Mouse (Mus musculus) urinary bladder, postnatal 25 days (tissue): ENCODE data around the gene Dnajc13.

Source experiments
- DNase-seq: peaks from one replicate; pipeline ENCODE4 v3.0.0; 2022; ENCODE audit warnings: low spot score

The Dnajc13 gene

GRCm38 (mm10) chr9:104254408-104255180 is 8.1 kb downstream of the Dnajc13 start:
- no peak for DNase-seq

GRCm38 (mm10) chr9:104252637-104253036 is 10.1 kb downstream of the Dnajc13 start:
- DNase-seq = no peak

DNA sequence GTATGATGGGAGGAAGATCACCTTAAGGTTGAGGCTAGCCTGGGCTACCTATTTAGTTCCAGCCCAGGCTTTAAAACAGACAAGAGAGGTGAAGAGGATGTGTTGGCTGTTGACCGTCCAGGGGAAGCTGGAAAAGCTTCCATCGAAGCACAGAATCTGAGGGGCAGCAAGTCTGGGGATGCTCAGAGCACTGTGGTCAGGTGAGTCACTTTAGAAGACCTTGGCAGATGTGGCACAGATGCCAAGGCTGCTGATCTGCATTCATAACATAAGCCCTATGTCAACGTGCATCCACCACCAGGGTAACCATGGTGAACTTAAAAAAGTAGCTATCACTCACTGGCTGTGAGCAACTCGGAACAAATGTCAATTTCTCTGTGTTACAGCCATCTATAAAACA is 11.0 kb downstream of the Dnajc13 start:
- no peak for DNase-seq

- no peak for DNase-seq
Measured at GRCm38 (mm10) chr9:104251111-104251510, 11.6 kb downstream of the Dnajc13 start.

DNA sequence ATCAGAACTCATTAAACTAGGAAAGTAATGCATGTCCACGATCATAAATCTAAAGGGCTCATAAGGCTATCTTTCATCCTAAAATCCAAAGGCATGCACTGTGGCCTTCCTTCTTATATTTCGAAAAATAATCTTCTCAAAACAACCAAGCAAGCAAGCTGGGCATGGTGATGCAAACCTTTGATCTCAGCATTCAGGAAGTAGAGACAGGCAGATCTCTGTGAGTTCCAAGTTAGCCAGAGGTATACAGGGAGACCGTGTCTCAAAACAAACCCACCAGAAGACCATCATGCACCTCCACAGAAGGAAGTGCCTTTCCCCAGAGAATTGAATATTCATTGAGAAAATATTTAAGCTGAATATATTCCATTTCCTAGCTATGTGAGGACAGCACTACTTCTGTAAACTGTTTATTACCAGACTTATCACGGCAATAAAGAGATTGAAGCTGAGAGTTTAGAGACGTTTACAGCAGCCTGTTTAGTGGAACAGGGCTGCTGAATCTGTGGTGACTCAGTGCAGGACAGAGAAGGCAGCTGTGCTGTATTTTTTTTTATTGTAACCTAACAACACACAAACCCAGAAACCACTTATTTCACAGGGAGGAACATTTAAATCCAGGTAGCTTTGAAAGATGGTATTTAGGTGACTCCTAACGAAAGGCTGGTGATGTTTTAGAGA is 15.3 kb downstream of the Dnajc13 start:
- no peak for DNase-seq

DNA sequence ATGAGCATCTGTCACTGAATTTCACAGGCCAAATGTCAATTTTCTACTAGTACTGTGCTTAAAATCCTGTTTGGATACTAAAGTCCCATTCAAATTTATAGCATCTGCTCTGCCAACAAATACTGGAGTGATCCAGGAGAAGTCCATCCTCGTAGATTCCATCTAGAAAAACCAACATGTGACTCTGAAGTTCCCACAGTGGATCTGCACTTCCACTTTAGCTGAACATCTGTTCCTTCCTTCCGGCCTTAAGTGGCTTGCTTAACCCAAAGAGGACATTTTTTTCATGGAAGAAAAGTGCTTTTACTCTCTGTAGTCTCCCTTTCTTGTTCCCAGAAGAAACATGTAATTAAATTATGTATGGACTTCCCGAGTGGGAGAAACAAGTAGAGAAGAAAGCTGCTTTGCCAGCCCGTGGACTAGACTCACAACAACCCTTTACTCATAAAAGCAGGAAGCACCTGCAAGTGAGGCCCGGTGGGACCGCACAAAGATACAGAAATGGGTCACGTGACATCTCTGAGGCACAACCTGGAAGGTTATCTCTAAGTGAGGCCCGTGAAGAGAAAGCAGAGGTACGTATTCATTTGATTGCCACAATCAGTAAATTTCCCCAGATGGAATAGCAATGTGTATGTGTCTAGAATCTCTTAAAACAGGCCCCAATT is 18.8 kb downstream of the Dnajc13 start:
- no peak for DNase-seq

DNA sequence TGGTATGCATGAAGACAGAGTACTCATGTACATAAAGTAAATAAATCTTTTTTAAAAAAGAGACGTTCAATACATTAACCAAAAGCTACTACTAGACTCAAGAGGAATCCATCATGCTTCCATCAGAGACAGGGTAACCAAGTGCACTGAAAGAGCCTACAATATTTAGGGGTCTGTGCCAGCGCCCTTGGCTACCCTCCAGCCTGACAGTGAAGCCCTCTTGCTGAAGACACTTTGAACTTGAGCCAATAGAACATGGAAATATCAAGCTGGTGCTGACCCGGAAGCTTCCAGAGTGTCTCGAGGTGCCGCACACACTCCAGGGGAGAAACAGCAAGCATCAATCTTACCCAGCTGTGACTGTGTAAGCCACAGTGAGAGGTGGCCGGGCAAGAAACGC is 22.6 kb downstream of the Dnajc13 start:
- no peak for DNase-seq

DNA sequence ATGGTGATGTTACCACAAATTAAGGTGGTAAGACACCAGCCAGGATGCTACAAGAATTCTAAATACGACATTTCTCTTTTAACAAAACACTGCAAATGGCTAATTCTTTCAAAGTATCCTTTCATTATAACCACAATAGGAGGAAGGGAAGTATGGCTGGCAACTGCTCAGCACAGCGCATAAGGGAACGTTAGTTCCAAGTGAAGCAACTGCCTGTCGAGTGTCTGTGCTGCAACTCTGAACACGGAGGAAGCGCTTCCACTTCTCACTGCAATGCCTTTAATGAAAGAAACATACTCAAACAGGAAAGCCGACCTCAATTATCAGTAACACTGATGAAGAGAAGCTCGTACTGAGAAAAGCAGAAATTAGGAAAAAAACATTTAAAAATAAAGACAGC is 23.7 kb downstream of the Dnajc13 start:
- no peak for DNase-seq

- no peak for DNase-seq
Measured at GRCm38 (mm10) chr9:104236256-104236930, 26.3 kb downstream of the Dnajc13 start.

- DNase-seq = no peak
Measured at GRCm38 (mm10) chr9:104235751-104236150, 27.0 kb downstream of the Dnajc13 start.

- DNase-seq = no peak
Measured at GRCm38 (mm10) chr9:104233815-104234214, 28.9 kb downstream of the Dnajc13 start.

DNA sequence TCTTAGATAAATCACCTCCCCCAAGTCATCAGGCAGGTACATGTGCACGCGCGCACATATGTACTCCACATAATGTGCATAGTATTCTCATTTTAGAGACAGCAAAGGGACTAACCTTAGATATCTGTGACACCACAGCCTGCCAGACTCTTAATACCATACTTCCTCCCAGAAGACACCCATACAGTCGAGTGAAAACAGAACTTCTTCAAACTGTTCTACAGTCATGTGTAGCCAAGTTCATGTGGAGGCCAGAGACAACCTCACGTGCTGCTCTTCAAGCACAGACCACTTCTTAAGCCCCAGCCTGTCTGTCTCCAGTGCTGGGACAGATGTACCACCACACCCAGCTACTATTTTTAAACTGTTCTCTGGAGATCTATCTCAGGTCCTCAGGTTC is 29.7 kb downstream of the Dnajc13 start:
- DNase-seq = no peak

DNA sequence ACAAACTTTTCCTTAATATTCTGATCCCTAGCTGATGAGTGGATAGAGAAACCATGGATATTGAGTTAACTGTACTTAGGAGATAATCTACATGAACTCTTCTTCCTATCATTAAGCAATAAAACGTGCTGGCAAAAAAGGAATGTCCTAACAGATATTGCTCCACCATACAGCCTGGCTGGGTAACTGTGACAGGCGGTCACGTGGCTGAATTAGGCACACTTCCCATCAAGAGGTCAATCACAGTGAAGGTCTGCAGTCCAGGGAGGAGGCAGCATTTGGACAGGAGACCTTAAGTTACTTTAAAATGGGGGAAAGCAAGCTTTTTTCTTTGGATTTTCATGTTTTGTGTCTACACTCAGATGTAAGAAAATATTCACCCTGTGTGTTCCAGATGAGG is 30.7 kb downstream of the Dnajc13 start:
- DNase-seq = no peak

DNA sequence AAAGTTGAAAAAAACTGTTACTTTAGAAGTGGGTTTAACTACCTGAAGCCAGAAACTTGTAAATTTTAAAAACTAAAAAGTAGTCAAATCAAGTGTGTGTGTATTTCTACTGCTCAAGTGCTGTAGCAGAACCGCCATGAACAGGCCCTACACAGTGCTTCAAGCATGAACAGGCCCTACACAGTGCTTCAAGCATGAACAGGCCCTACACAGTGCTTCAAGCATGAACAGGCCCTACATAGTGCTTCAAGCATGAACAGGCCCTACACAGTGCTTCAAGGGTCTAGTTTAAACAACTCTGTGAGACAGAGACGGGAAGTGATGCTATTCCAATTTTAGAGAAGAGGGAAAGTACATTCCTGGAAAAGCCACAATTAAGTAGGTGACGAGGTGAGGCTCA is 51.3 kb downstream of the Dnajc13 start:
- DNase-seq = no peak

GRCm38 (mm10) chr9:104203851-104204250 is 58.9 kb downstream of the Dnajc13 start:
- DNase-seq = peak; percentile 18

DNA sequence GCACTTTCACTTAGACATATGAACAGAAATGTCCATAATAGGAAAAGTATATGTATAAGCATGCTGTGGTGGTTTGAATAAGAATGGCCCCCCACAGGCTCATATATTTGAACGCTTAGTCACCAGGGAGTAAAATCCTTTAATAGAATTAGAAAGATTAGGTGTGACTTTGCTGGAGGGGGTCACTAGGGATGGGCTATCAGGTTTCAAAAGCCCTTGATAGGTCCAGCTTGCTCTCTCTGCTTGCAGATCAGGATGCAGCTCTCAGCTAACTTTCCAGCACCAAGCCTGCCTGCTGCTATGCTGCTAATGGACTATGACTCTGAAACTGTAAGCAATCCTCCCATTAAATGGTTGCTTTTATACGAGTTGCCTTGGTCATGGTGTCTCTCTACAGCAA is 68.2 kb downstream of the Dnajc13 start:
- no peak for DNase-seq

DNA sequence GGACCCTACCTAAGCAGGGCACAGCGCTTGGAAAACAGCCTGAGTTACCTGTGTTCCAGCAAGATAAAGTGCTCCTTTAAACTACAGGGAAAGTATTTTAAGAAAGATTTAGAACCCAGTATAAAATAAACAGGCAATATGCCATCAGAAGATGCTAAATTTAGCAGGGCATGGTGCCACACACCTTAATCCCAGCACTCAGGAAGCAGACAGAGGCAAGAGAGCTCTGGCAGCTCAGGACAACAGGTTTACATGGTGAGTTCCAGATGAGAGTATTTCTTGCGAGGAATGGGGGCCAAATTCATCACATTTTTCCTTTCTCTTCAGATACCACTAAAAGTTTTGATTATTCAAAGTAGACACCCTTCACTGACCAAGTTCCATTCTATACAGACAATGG is 68.8 kb downstream of the Dnajc13 start:
- DNase-seq = no peak

- DNase-seq = no peak
Measured at GRCm38 (mm10) chr9:104193327-104193726, 69.4 kb downstream of the Dnajc13 start.

- no peak for DNase-seq
Measured at GRCm38 (mm10) chr9:104192513-104192912, 70.2 kb downstream of the Dnajc13 start.

DNA sequence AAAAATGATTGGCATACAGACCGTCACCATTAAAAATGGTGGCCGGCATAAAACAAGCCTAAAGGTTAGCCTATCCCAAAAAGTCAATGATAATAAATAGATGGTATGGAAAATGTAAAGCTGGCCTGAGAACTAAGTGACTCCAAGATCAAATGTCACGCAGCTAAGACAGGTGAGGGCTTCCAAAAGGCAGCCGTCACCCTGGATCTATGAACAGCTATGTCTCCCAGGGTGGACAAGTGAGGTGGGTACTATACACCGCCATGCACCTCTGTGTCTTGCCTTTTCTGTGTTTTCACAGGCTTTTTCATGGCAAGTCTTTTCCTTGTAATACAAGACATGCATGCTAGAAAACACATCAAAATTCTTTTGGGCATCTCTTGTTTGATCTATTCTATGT is 73.1 kb downstream of the Dnajc13 start:
- DNase-seq = no peak

GRCm38 (mm10) chr9:104188704-104189103 is 74.0 kb downstream of the Dnajc13 start:
- no peak for DNase-seq

DNA sequence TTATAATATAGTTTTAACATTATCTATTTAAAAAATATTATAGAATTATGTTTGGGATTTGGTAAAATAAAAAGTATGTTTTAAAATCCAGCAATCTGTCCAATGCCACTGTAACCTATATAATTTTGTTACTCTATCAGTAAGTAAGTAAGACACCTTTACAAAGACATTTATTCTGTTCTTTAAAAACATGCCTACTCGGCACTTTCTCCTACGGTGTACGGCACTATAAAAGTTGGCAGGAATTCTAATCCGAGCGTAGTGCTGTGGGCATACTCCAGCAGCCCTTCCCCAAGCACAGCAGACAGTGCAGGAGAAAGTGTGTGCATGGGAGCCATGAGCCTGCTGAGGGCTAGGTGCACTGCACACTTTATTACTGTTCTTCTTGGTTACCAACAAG is 75.7 kb downstream of the Dnajc13 start:
- no peak for DNase-seq

- DNase-seq = no peak
Measured at GRCm38 (mm10) chr9:104183181-104183580, 79.5 kb downstream of the Dnajc13 start.
